Mouse (Mus musculus): ENCODE results near the gene Tiam1. TPM values are rescaled to one million over a fixed set of nuclear protein-coding genes. Genes with fewer than 3 reads are reported as not detected.

Tiam1 gene
- total RNA-seq, 1 experiment from 2014 or later = 18.4 TPM

DNA sequence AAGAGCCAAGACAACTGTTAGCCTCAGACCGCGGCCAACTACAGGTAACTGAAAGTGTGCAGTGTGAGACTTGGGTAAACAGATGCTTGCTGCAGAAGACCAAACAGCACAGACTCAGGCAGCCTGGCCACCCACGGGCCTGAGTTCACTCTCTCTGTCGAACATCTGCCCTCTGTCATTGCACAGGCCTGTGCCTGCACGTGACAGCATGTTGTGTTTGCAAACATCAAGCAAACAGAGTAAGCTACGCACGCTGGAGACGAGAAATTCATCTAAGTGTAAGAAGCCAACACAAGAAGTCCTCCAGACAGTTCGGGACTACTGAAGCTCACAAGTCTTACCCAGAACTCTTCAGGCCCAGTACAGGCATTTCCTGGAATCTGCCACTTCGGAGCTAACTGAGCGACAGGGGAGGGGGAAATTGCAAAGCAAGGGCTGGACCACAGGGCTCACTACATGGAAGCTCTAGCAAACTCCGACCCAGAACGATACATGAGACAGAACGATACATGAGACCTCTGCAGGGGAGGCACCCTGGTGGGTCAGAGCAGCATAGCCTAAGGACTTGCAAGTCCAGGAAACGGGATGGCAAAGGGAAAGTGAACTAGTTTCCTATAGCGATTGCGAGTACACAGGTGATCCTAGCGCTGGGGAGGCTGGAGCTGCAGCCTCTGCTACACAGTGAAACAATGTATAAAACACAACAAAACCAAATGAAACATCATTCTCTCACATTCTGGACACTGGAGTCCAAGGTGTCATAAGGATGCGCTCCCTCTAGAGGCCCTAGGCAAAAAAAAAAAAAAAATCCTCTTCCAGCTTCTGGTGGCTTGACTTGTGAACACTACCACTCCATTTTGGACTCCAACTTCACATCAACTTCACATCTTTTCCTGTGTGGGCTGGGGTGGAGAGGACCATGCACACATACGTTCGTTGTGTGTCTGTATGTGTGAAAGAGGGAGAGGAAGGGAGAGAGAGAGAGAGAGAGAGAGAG, 18.0 kb downstream of the Tiam1 start:
- no peak for ATAC-seq (replicated peaks in 1 of 2; ENCODE audit: insufficient read depth in 1 of 2, low FRiP score in 2 of 2, low TSS enrichment in 1 of 2, low read depth in 1 of 2, poor library complexity in 2 of 2, severe bottlenecking in 2 of 2)

GRCm38 (mm10) chr16:90123091-90123490, 20.5 kb downstream of the Tiam1 start:
- no peak for ATAC-seq (replicated peaks in 1 of 2; ENCODE audit: insufficient read depth in 1 of 2, low FRiP score in 2 of 2, low TSS enrichment in 1 of 2, low read depth in 1 of 2, poor library complexity in 2 of 2, severe bottlenecking in 2 of 2)

DNA sequence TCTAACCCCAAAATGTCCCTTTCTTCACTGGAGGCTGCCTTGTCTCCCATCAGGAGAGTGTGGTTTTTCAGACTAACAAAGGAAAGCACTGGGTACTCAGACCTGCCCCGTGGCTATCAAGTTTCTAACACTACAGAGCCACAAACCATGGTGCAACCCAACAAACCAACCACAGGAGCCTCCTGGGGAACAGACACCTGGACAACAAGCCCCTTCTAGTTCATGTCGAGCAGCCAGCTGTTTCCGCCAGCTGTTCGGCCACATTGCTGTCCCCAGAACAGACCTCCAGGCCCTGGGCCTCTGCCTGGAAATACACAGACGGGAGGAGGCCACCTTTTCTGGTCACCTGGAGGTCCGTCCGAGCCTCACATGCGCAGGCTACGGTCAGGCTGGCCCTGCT, 21.1 kb downstream of the Tiam1 start:
- no peak for ATAC-seq (replicated peaks in 1 of 2; ENCODE audit: insufficient read depth in 1 of 2, low FRiP score in 2 of 2, low TSS enrichment in 1 of 2, low read depth in 1 of 2, poor library complexity in 2 of 2, severe bottlenecking in 2 of 2)

DNA sequence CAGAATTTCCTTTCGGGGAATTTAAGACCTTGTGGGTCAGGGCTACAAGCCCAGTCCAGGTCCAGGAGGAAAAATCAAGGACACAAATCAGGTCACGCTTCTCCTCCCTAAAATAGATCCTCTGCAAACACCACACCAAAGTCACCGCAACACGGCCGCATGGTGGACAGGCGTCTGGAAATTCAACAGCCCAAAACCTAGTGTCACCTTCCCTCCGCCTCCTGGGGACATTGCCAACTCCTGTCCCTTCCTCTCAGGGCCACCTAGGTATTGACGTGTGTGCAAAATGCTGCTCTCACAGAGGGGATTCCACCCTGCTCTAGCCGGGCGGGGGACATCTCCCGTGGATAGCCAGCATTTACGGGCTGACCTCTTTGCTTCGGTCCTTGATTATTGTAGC, 21.8 kb downstream of the Tiam1 start:
- ATAC-seq (replicated peaks in 1 of 2; ENCODE audit: insufficient read depth in 1 of 2, low FRiP score in 2 of 2, low TSS enrichment in 1 of 2, low read depth in 1 of 2, poor library complexity in 2 of 2, severe bottlenecking in 2 of 2) = no peak

DNA sequence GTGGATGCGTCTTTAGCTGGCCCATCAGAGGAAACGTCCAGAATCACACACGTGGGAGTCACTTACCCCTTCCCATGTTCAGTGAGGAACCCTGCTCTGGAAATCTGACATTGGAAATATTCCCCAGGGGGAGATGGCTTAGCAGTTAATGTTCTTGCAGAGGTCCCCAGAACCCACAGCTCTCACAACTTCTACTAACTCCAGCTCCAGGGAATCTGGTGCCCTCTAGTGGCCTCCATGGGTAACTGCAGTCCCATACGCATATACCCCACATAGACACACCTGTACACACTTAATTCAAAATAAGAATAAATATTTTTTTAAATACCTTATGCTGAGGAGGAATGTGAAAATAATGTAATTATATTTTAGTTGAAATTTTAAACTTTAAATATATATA, 23.6 kb downstream of the Tiam1 start:
- ATAC-seq (replicated peaks in 1 of 2; ENCODE audit: insufficient read depth in 1 of 2, low FRiP score in 2 of 2, low TSS enrichment in 1 of 2, low read depth in 1 of 2, poor library complexity in 2 of 2, severe bottlenecking in 2 of 2) = no peak

GRCm38 (mm10) chr16:90116637-90117182, 26.9 kb downstream of the Tiam1 start:
- ATAC-seq (replicated peaks in 1 of 2; ENCODE audit: insufficient read depth in 1 of 2, low FRiP score in 2 of 2, low TSS enrichment in 1 of 2, low read depth in 1 of 2, poor library complexity in 2 of 2, severe bottlenecking in 2 of 2) = no peak

DNA sequence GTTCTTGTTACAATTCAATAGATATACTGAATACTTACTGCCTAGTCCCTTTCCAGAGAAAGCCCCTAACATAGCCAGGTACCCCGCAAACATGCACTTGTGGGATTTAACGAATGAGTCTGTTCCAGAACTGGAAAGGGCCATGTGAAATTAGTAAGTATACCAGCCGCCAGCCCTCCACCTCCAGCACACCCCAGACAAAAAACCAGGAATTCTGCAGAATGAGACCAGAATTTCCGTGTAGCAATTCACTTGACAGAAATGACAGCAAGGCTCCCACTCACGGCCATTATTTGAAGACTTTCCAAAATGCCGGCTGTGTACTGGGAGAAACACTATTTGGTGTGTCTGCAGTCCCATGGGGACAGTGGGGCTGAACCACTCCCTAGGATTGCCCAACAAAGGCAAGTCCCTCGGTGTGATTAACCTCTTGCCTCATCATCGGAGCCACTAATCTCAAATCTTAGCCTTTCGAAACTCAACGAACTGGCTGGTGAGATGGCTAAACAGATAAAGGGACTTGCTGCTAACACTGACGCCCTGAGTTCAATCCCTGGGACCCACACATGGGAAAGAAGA, 30.9 kb downstream of the Tiam1 start:
- ATAC-seq (replicated peaks in 1 of 2; ENCODE audit: insufficient read depth in 1 of 2, low FRiP score in 2 of 2, low TSS enrichment in 1 of 2, low read depth in 1 of 2, poor library complexity in 2 of 2, severe bottlenecking in 2 of 2) = no peak; a peak in 1 of 4 replicates

GRCm38 (mm10) chr16:90109500-90109899, 34.1 kb downstream of the Tiam1 start:
- ATAC-seq (replicated peaks in 1 of 2; ENCODE audit: insufficient read depth in 1 of 2, low FRiP score in 2 of 2, low TSS enrichment in 1 of 2, low read depth in 1 of 2, poor library complexity in 2 of 2, severe bottlenecking in 2 of 2) = no peak

- ATAC-seq (replicated peaks in 1 of 2; ENCODE audit: insufficient read depth in 1 of 2, low FRiP score in 2 of 2, low TSS enrichment in 1 of 2, low read depth in 1 of 2, poor library complexity in 2 of 2, severe bottlenecking in 2 of 2) = no peak
Measured at GRCm38 (mm10) chr16:90104714-90105459, 38.7 kb downstream of the Tiam1 start.

- no peak for ATAC-seq (replicated peaks in 1 of 2; ENCODE audit: insufficient read depth in 1 of 2, low FRiP score in 2 of 2, low TSS enrichment in 1 of 2, low read depth in 1 of 2, poor library complexity in 2 of 2, severe bottlenecking in 2 of 2)
Measured at GRCm38 (mm10) chr16:90103726-90104125, 39.8 kb downstream of the Tiam1 start.

GRCm38 (mm10) chr16:90102596-90102995, 41.0 kb downstream of the Tiam1 start:
- no peak for ATAC-seq (replicated peaks in 1 of 2; ENCODE audit: insufficient read depth in 1 of 2, low FRiP score in 2 of 2, low TSS enrichment in 1 of 2, low read depth in 1 of 2, poor library complexity in 2 of 2, severe bottlenecking in 2 of 2)

- no peak for ATAC-seq (replicated peaks in 1 of 2; ENCODE audit: insufficient read depth in 1 of 2, low FRiP score in 2 of 2, low TSS enrichment in 1 of 2, low read depth in 1 of 2, poor library complexity in 2 of 2, severe bottlenecking in 2 of 2)
Measured at GRCm38 (mm10) chr16:90098191-90098605, 45.4 kb downstream of the Tiam1 start.

DNA sequence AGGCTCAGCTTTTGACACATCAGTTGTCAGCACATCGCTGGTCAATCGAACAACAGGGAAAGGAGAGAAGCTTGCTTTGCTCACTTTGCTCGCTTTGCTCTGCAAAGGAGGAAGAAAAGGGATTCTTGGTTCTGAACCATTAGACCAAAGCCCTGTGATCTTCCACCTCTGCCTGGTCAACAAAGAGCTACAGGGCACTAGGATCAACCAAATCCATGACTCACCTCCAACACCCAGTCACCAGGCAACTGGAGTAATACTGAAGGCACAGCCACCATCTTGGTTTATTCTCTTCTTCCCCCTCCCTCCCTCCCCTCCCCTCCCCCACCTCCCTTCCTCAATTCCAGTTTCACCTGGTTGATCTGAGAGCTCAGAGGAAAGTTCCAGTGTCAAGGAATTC, 45.8 kb downstream of the Tiam1 start:
- ATAC-seq (replicated peaks in 1 of 2; ENCODE audit: insufficient read depth in 1 of 2, low FRiP score in 2 of 2, low TSS enrichment in 1 of 2, low read depth in 1 of 2, poor library complexity in 2 of 2, severe bottlenecking in 2 of 2) = no peak

GRCm38 (mm10) chr16:90096011-90096410, 47.6 kb downstream of the Tiam1 start:
- no peak for ATAC-seq (replicated peaks in 1 of 2; ENCODE audit: insufficient read depth in 1 of 2, low FRiP score in 2 of 2, low TSS enrichment in 1 of 2, low read depth in 1 of 2, poor library complexity in 2 of 2, severe bottlenecking in 2 of 2)

DNA sequence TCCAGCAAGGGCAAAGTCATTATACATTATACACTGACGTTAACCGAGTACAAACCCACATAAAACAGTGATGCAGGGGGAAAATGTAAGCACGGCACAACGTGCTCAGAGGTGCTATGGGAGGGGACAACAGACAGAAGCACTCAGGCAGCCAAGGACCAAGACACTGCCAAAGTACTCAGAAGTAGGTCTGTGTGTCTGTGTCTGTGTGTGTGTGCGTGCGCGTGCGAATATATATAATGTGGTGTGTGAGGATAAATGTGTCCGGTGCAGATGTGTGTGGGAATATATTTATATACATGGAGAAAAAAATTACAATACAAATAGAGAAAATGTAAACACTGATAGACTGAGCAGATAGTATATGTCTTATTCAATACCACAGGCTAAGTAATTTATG, 50.6 kb downstream of the Tiam1 start:
- ATAC-seq (replicated peaks in 1 of 2; ENCODE audit: insufficient read depth in 1 of 2, low FRiP score in 2 of 2, low TSS enrichment in 1 of 2, low read depth in 1 of 2, poor library complexity in 2 of 2, severe bottlenecking in 2 of 2) = no peak

- 0 out of 4 replicates have a peak, but pooled peaks of 1 of the 2 experiments have one; percentile 18 for ATAC-seq (replicated peaks in 1 of 2; ENCODE audit: insufficient read depth in 1 of 2, low FRiP score in 2 of 2, low TSS enrichment in 1 of 2, low read depth in 1 of 2, poor library complexity in 2 of 2, severe bottlenecking in 2 of 2)
Measured at GRCm38 (mm10) chr16:90091906-90092305, 51.7 kb downstream of the Tiam1 start.

GRCm38 (mm10) chr16:90091112-90091720, 52.4 kb downstream of the Tiam1 start:
- no peak for ATAC-seq (replicated peaks in 1 of 2; ENCODE audit: insufficient read depth in 1 of 2, low FRiP score in 2 of 2, low TSS enrichment in 1 of 2, low read depth in 1 of 2, poor library complexity in 2 of 2, severe bottlenecking in 2 of 2)

All from hematopoietic stem cell, adult 5-6 weeks (primary cell).